ENCODE assay signal across 15 mouse cellular contexts in genomic region chr4:106195497-106196166, GRCm38 (mm10).
DNase-seq lines count a peak whose midpoint lies in the region; ATAC-seq lines count a peak whose summit lies in the region.
"Had no signal": no experiment of that assay in that cellular context is flagged by ENCODE, and none has a peak within 500 bp of the region (broad histone marks: within the 10 kb centered on the region; RNA-seq: fewer than 3 reads in every experiment).

No protein-coding gene starts in this region.

- H3K4me2 ChIP-seq in liver, embryonic 16.5 days (ENCODE audit: low read depth, low read length), result no peak overlapping the region
- no peak overlapping the region for H3K4me2 ChIP-seq in midbrain, embryonic 11.5 days
- H3K4me2 ChIP-seq: embryonic facial prominence, embryonic 15.5 days; heart, embryonic 15.5 days; limb, embryonic 15.5 days; midbrain, embryonic 12.5 days had no signal

- no peaks in the 10 kb centered on the region for H3K36me3 ChIP-seq in liver, embryonic 16.5 days (ENCODE audit: control insufficient read depth, insufficient read depth)
- no peaks in the 10 kb centered on the region for H3K36me3 ChIP-seq in midbrain, embryonic 11.5 days (ENCODE audit: control insufficient read depth, insufficient read depth, low read length)
- H3K36me3 ChIP-seq: embryonic facial prominence, embryonic 15.5 days; heart, embryonic 15.5 days; limb, embryonic 15.5 days; midbrain, embryonic 12.5 days had no signal

- peak; percentile 96 for DNase-seq in heart, adult 11 months
- DNase-seq in heart, postnatal 4 days, result no peak
- peak; percentile 20 for DNase-seq in 416B (ENCODE audit: low read depth)
- DNase-seq in urinary bladder, adult 2 months (ENCODE audit: low spot score), result no peak
- DNase-seq in midbrain, embryonic 11.5 days (ENCODE audit: low spot score, missing footprints), result no peak
- no peak for DNase-seq in retina, postnatal 1 day
- DNase-seq: forebrain, postnatal 0 days; kidney, postnatal 14 days; thymus, postnatal 25 days had no signal

- 46% methylated on average over 3 of the region's 3 CpGs for WGBS in liver, embryonic 16.5 days (ENCODE audit: insufficient replicate concordance)
- WGBS in midbrain, embryonic 11.5 days, result 87% methylated on average over 3 of the region's 3 CpGs

- H3K4me3 ChIP-seq in brown adipose tissue, adult 24 weeks (ENCODE audit: insufficient read depth, low read depth, low read length), result no peak overlapping the region
- no peak overlapping the region for H3K4me3 ChIP-seq in liver, embryonic 16.5 days (ENCODE audit: low read depth, low read length)
- no peak overlapping the region for H3K4me3 ChIP-seq in midbrain, embryonic 11.5 days (ENCODE audit: low read depth, low read length)
- H3K4me3 ChIP-seq: embryonic facial prominence, embryonic 15.5 days; heart, embryonic 15.5 days; limb, embryonic 15.5 days; midbrain, embryonic 12.5 days had no signal

- H3K9me3 ChIP-seq in liver, embryonic 16.5 days (replicated peaks; ENCODE audit: control insufficient read depth, low read length), result no peaks in the 10 kb centered on the region
- H3K9me3 ChIP-seq in midbrain, embryonic 11.5 days (ENCODE audit: control insufficient read depth, low read length), result no peaks in the 10 kb centered on the region
- H3K9me3 ChIP-seq: embryonic facial prominence, embryonic 15.5 days; heart, embryonic 15.5 days; limb, embryonic 15.5 days; midbrain, embryonic 12.5 days had no signal

- peak; percentile 75 for ATAC-seq in liver, embryonic 16.5 days (ENCODE audit: low read depth)
- ATAC-seq in midbrain, embryonic 11.5 days (ENCODE audit: low FRiP score), result no peak
- ATAC-seq: forebrain, postnatal 0 days had no signal

- H3K4me1 ChIP-seq in brown adipose tissue, adult 24 weeks (ENCODE audit: control insufficient read depth, insufficient read depth, insufficient read length, low read length), result peaks cover 13% of the 10 kb centered on the region; the same call in 1 of the 2 replicates
- no peaks in the 10 kb centered on the region for H3K4me1 ChIP-seq in liver, embryonic 16.5 days (ENCODE audit: control insufficient read depth, low read depth, low read length)
- H3K4me1 ChIP-seq in midbrain, embryonic 11.5 days (ENCODE audit: control insufficient read depth, insufficient read depth, low read length), result peaks cover 7% of the 10 kb centered on the region; the same call in 1 of the 2 replicates

- no peak overlapping the region for H3K9ac ChIP-seq in liver, embryonic 16.5 days (ENCODE audit: low read depth, low read length)
- H3K9ac ChIP-seq in midbrain, embryonic 11.5 days (ENCODE audit: low read length), result no peak overlapping the region
- H3K9ac ChIP-seq: embryonic facial prominence, embryonic 15.5 days; forebrain, postnatal 0 days; heart, embryonic 15.5 days; limb, embryonic 15.5 days; midbrain, embryonic 12.5 days had no signal

- H3K27me3 ChIP-seq in liver, embryonic 16.5 days (ENCODE audit: control insufficient read depth, insufficient read depth, low read depth, low read length), result no peaks in the 10 kb centered on the region
- H3K27me3 ChIP-seq in midbrain, embryonic 11.5 days (ENCODE audit: control insufficient read depth, insufficient read depth, low read length), result no peaks in the 10 kb centered on the region
- H3K27me3 ChIP-seq: embryonic facial prominence, embryonic 15.5 days; heart, embryonic 15.5 days; limb, embryonic 15.5 days; midbrain, embryonic 12.5 days had no signal

- peak overlapping the region; percentile 50; the same call in 1 of the 2 replicates for H3K27ac ChIP-seq in brown adipose tissue, adult 24 weeks (replicated peaks; ENCODE audit: low read depth, low read length)
- H3K27ac ChIP-seq in liver, embryonic 16.5 days (ENCODE audit: low read length), result peak overlapping the region; percentile 68
- H3K27ac ChIP-seq in midbrain, embryonic 11.5 days (ENCODE audit: low read depth, low read length), result no peak overlapping the region
- H3K27ac ChIP-seq: embryonic facial prominence, embryonic 15.5 days; heart, embryonic 15.5 days; limb, embryonic 15.5 days; midbrain, embryonic 12.5 days had no signal

Comparison
In these comparisons a context has a peak if more than half of its experiments do, and no peak if none do; other contexts are left out.
1. DNase-seq: peak in heart, adult 11 months (single experiment) and 416B (single experiment); none in heart, postnatal 4 days (single experiment), urinary bladder, adult 2 months (single experiment), midbrain, embryonic 11.5 days (single experiment) and retina, postnatal 1 day (single experiment).